Mouse (Mus musculus) small intestine, adult 10 weeks (tissue): Measurements from ENCODE around the gene Atp2b4. TPM values are rescaled to one million over a fixed set of nuclear protein-coding genes. Genes with fewer than 3 reads are reported as not detected.

Experiments used
- polyA plus RNA-seq: library from polyadenylated mRNA; stranded (reverse); fragments of 350-450 nt; fragmentation: Illumina TruSeq; extraction: RNeasy Lipid Tissue Mini Kit (QIAGEN cat#74804); gene quantifications from one replicate; pipeline ENCODE4 v1.2.3, GENCODE M21; 2014; ENCODE audit warnings: low replicate concordance

The Atp2b4 gene
- polyA plus RNA-seq, result 13.8 TPM

GRCm38 (mm10) chr1:133800948-133801393 lies at the start of gene Atp2b4:
Gene Atp2b4, minus strand, starts transcription at chr1:133801041.

GRCm38 (mm10) chr1:133689897-133690296 lies 110.9 kb downstream of the Atp2b4 start, which contains the start of gene Lax1:
Gene Lax1, minus strand, starts transcription at chr1:133690108.

DNA sequence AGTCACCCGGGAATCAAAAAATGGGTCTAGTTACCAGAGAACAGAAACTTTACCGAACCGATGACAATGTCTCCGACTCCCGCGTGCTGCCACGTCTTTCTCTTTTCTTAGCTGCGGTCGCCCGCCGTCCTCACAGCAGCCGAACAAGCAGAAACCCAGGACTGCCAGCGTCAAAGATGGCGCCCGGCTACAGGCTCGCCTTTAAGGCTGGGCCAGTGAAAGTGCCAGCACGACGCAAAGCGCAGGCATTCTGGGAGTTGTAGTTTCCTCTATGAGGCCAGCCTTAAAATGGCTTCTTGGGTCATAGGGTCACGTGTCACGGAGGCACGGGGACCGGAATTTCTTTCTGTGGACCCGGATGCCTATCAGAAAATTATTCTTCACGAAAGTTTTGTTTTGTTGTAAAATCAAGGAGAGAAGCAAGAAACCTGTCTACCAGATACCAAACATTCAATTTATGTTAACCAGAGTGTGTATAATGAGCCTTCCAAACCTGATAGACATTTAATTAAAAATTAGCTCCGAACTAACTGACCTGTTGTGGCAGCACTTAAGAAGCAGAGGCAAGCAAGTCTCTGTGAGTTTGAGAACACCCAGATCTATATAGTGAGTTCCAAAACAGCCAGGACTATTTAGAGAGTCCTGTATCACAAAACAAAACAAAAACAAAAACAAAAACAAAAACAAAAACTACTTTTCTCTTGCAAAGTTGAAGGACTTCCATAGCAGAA lies 139.5 kb downstream of the Atp2b4 start, which contains the start of gene Gm38394:
Gene Gm38394 (minus strand): TSS at position 116 of the 731 bp plus-strand sequence.

GRCm38 (mm10) chr1:133660466-133661202 lies 140.2 kb downstream of the Atp2b4 start, which contains the start of gene Zbed6:
Gene Zbed6, minus strand, starts transcription at chr1:133660885.

Other genes with a start within 250 kb of the Atp2b4 start
- gene Snrpe, start 190.8 kb downstream of the Atp2b4 start, polyA plus RNA-seq, result 464 TPM
- gene Zbed6, start 140.2 kb downstream of the Atp2b4 start, polyA plus RNA-seq, result 15.4 TPM
- gene Gm38394, start 139.7 kb downstream of the Atp2b4 start, polyA plus RNA-seq, result 15.7 TPM
- gene Lax1, start 110.9 kb downstream of the Atp2b4 start, polyA plus RNA-seq, result 3.4 TPM
- 1.4 TPM for gene Optc, start 107.0 kb upstream of the Atp2b4 start, polyA plus RNA-seq
- gene Prelp, start 120.4 kb upstream of the Atp2b4 start, polyA plus RNA-seq, result 3.3 TPM
- gene Fmod, start 236.2 kb upstream of the Atp2b4 start, polyA plus RNA-seq, result not detected